Mouse (Mus musculus): ENCODE measurements at regions not wholly inside any gene's neighbourhood (a gene's known extent, or its start where the extent isn't known, plus 50 kb on each side); places are given as distances from the start of the nearest gene placed in this dataset.

DNA sequence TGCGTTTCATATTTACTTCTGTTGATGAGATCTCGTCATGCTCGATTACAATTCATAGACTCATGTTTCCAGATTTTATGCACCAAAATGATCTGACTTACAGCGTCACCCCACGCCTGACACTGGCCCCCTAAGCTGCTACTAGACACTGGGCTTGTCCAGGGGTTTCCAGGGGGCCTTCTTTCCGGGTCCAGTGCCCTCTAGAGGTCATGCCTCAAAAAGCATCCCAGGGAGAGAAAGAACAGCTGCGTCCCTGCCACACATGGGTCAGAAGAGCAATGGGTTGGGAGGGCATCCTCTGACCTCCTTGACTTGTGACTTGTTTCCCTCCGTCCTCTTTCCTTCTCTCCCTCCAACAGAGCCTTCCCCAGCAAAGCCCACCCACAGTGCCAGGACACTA lies 109.2 kb upstream of the Csf3r start:
- TF ChIP-seq CTCF (IDR thresholded peaks at IDR 0.05; ENCODE audit: low read depth) (peak; percentile 40), EP300 (IDR thresholded peaks at IDR 0.05; ENCODE audit: low read depth) (no peak)

All from liver, postnatal 0 days (tissue).